Mouse (Mus musculus) liver, adult (tissue): ENCODE results near the gene Igsf3.

Source experiments
- GATA4 ChIP-seq: IDR thresholded peaks from 2 replicates; pipeline ENCODE4 v1.6.1; 2014; ENCODE audit warnings: mild to moderate bottlenecking, low read length; ENCODE audit not compliant: insufficient replicate concordance

Gene Igsf3

GRCm38 (mm10) chr3:101390472-101390871 is 13.6 kb downstream of the Igsf3 start:
- TF ChIP-seq GATA4 = no peak

- TF ChIP-seq GATA4 = no peak
Measured at GRCm38 (mm10) chr3:101391991-101392390, 15.1 kb downstream of the Igsf3 start.

GRCm38 (mm10) chr3:101393103-101393644 is 16.3 kb downstream of the Igsf3 start:
- TF ChIP-seq GATA4 = no peak

- no peak for TF ChIP-seq GATA4
Measured at GRCm38 (mm10) chr3:101393659-101394539, 17.0 kb downstream of the Igsf3 start.

- no peak for TF ChIP-seq GATA4
Measured at GRCm38 (mm10) chr3:101395341-101395740, 18.5 kb downstream of the Igsf3 start.

- no peak for TF ChIP-seq GATA4
Measured at GRCm38 (mm10) chr3:101396061-101396460, 19.2 kb downstream of the Igsf3 start.

- no peak for TF ChIP-seq GATA4
Measured at GRCm38 (mm10) chr3:101396726-101397263, 19.9 kb downstream of the Igsf3 start.

- TF ChIP-seq GATA4 = no peak
Measured at GRCm38 (mm10) chr3:101397422-101397821, 20.5 kb downstream of the Igsf3 start.

GRCm38 (mm10) chr3:101398071-101398786 is 21.3 kb downstream of the Igsf3 start:
- TF ChIP-seq GATA4 = no peak

- no peak for TF ChIP-seq GATA4
Measured at GRCm38 (mm10) chr3:101398877-101399276, 22.0 kb downstream of the Igsf3 start.

GRCm38 (mm10) chr3:101401501-101401900 is 24.6 kb downstream of the Igsf3 start:
- TF ChIP-seq GATA4 = no peak

- TF ChIP-seq GATA4 = no peak
Measured at GRCm38 (mm10) chr3:101404620-101405415, 27.9 kb downstream of the Igsf3 start.

GRCm38 (mm10) chr3:101405495-101405894 is 28.6 kb downstream of the Igsf3 start:
- no peak for TF ChIP-seq GATA4

- TF ChIP-seq GATA4 = no peak
Measured at GRCm38 (mm10) chr3:101406097-101406496, 29.2 kb downstream of the Igsf3 start.

GRCm38 (mm10) chr3:101407568-101407967 is 30.7 kb downstream of the Igsf3 start:
- TF ChIP-seq GATA4 = no peak

- TF ChIP-seq GATA4 = no peak
Measured at GRCm38 (mm10) chr3:101408953-101409750, 32.3 kb downstream of the Igsf3 start.
